Comparison of ENCODE assay signal across 8 mouse cellular contexts in genomic region chr17:45805471-45806082, GRCm38 (mm10).
DNase-seq lines count a peak whose midpoint lies in the region; ATAC-seq and TF ChIP-seq lines count a peak whose summit lies in the region.

No protein-coding gene starts in this region.

- TF ChIP-seq CTCF in lung, embryonic 14.5 days (IDR thresholded peaks at IDR 0.05; ENCODE audit: low read depth) = peak; percentile 69

- H3K4me2 ChIP-seq in lung, embryonic 14.5 days = peak overlapping the region; percentile 37
- H3K4me2 ChIP-seq in hindbrain, embryonic 16.5 days (ENCODE audit: low read length) = peak overlapping the region; percentile 39
- H3K4me2 ChIP-seq in liver, embryonic 11.5 days = peak overlapping the region; percentile 32

- H3K36me3 ChIP-seq in lung, embryonic 14.5 days (ENCODE audit: insufficient read depth) = no peaks in the 10 kb centered on the region
- H3K36me3 ChIP-seq in hindbrain, embryonic 16.5 days (ENCODE audit: control insufficient read depth, insufficient read depth, low read length) = no peaks in the 10 kb centered on the region
- H3K36me3 ChIP-seq in liver, embryonic 11.5 days (ENCODE audit: control insufficient read depth, insufficient read depth, low read length) = no peaks in the 10 kb centered on the region

- WGBS in lung, embryonic 14.5 days = 9% methylated on average over 35 of the region's 35 CpGs
- WGBS in hindbrain, embryonic 16.5 days = 2% methylated on average over 34 of the region's 35 CpGs
- 10% methylated on average over 35 of the region's 35 CpGs for WGBS in liver, embryonic 11.5 days

- peak; percentile 39 for DNase-seq in lung, embryonic 14.5 days
- DNase-seq in lung, postnatal 25 days (ENCODE audit: low spot score) = no peak
- peak; percentile 61 for DNase-seq in embryo, embryonic 9.5 days (ENCODE audit: extremely low spot score)
- peak; percentile 39 for DNase-seq in liver, embryonic 11.5 days (ENCODE audit: low spot score)
- DNase-seq in skeletal muscle tissue, adult 2 months (ENCODE audit: low read depth, low spot score) = peak; percentile 51
- no peak for DNase-seq in frontal cortex, postnatal 10 days (ENCODE audit: low spot score in 2 of 2)
- DNase-seq in cerebellum, adult 8-10 months = no peak

- H3K9me3 ChIP-seq in lung, embryonic 14.5 days (ENCODE audit: low read depth, low read length) = no peaks in the 10 kb centered on the region
- no peaks in the 10 kb centered on the region for H3K9me3 ChIP-seq in hindbrain, embryonic 16.5 days (ENCODE audit: control insufficient read depth, low read length)
- no peaks in the 10 kb centered on the region for H3K9me3 ChIP-seq in liver, embryonic 11.5 days (ENCODE audit: control insufficient read depth, low read length)

- peaks cover 7% of the 10 kb centered on the region; the same call in 1 of the 2 replicates for H3K27me3 ChIP-seq in lung, embryonic 14.5 days (ENCODE audit: insufficient read depth, low read length)
- H3K27me3 ChIP-seq in hindbrain, embryonic 16.5 days (replicated peaks; ENCODE audit: control insufficient read depth, insufficient read depth, low read length) = peaks cover 4% of the 10 kb centered on the region
- H3K27me3 ChIP-seq in liver, embryonic 11.5 days (replicated peaks; ENCODE audit: control insufficient read depth, insufficient read depth, low read length) = peaks cover 34% of the 10 kb centered on the region

- no peak overlapping the region for H3K27ac ChIP-seq in lung, embryonic 14.5 days (ENCODE audit: low read depth)
- no peak overlapping the region for H3K27ac ChIP-seq in hindbrain, embryonic 16.5 days (ENCODE audit: low read depth, low read length)
- H3K27ac ChIP-seq in liver, embryonic 11.5 days (ENCODE audit: low read depth, low read length) = no peak overlapping the region

- no peak overlapping the region for H3K9ac ChIP-seq in lung, embryonic 14.5 days
- no peak overlapping the region for H3K9ac ChIP-seq in hindbrain, embryonic 16.5 days (ENCODE audit: low read depth, low read length)
- no peak overlapping the region for H3K9ac ChIP-seq in liver, embryonic 11.5 days (ENCODE audit: low read depth, low read length)

- no peak overlapping the region for H3K4me3 ChIP-seq in lung, embryonic 14.5 days (ENCODE audit: low read depth, low read length)
- H3K4me3 ChIP-seq in hindbrain, embryonic 16.5 days (ENCODE audit: low read length) = peak overlapping the region; percentile 9; the same call in 1 of the 2 replicates
- H3K4me3 ChIP-seq in liver, embryonic 11.5 days (ENCODE audit: low read depth, low read length) = no peak overlapping the region

- ATAC-seq in lung, embryonic 14.5 days (ENCODE audit: insufficient read depth) = no peak
- ATAC-seq in hindbrain, embryonic 16.5 days = no peak
- 0 out of 2 replicates have a peak, but pooled peaks have one; percentile 12 for ATAC-seq in liver, embryonic 11.5 days (replicated peaks; ENCODE audit: low FRiP score)

- H3K4me1 ChIP-seq in lung, embryonic 14.5 days (ENCODE audit: insufficient read depth) = peaks cover 3% of the 10 kb centered on the region; the same call in 1 of the 2 replicates
- peaks cover 15% of the 10 kb centered on the region for H3K4me1 ChIP-seq in hindbrain, embryonic 16.5 days (ENCODE audit: control insufficient read depth, insufficient read depth, low read depth, low read length)
- H3K4me1 ChIP-seq in liver, embryonic 11.5 days (replicated peaks; ENCODE audit: control insufficient read depth, insufficient read depth, low read length) = peaks cover 9% of the 10 kb centered on the region

Comparison
In these comparisons a context has a peak if more than half of its experiments do, and no peak if none do; other contexts are left out.
1. DNase-seq: peak in lung, embryonic 14.5 days (single experiment), embryo, embryonic 9.5 days (single experiment), liver, embryonic 11.5 days (single experiment) and skeletal muscle tissue, adult 2 months (single experiment); none in lung, postnatal 25 days (single experiment), frontal cortex, postnatal 10 days (0 of 2) and cerebellum, adult 8-10 months (single experiment).
2. Peak in every context shown above with its lines, with median percentiles within 50 percentile points of each other: H3K4me2 ChIP-seq.